Mouse (Mus musculus) right cerebral cortex, adult 2 months (tissue): ENCODE data around the gene Mrps36.
A peak's percentile ranks its signal among the peaks of the same experiment; 100 is the strongest.
"Not testable (repeated sequence)": the region's sequence is repeated elsewhere in the genome, so short reads cannot be mapped to it uniquely, and the experiment has no call there.

Experiments
- DNase-seq, 2 experiments: peaks; one replicate each; pipeline ENCODE4 v3.0.0; 2021 to 2022; ENCODE audit warnings: low spot score in 2 of 2

Gene Mrps36

DNA sequence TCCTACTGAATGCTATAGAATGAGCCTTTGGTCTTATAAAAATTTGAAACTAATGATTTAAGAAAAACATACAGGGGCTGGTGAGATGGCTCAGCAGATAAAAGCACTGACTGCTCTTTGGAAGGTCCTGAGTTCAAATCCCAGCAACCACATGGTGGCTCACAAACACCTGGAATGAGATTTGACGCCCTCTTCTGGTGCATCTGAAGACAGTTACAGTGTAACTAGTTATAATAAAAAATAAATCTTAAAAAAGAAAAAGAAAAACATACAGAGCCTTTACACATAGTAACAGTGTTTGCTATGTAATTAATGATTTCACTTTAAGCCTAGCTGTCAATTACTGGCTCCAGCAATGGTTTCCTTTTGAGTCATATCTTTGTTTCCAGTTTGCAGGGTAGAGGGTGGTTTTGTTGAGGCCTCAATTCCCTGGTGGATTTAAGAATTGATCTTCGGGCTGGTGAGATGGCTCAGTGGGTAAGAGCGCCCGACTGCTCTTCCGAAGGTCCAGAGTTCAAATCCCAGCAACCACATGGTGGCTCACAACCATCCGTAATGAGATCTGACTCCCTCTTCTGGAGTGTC is 12.9 kb downstream of the Mrps36 start:
- not testable (repeated sequence) for DNase-seq

GRCm38 (mm10) chr13:100730861-100731176 is 13.6 kb downstream of the Mrps36 start, which contains the start of gene Cdk7:
Gene Cdk7, minus strand, starts transcription at chr13:100730939.
- peak; percentile 94 to 95 for DNase-seq

GRCm38 (mm10) chr13:100730153-100730860 is 14.2 kb downstream of the Mrps36 start:
- DNase-seq = no peak

DNA sequence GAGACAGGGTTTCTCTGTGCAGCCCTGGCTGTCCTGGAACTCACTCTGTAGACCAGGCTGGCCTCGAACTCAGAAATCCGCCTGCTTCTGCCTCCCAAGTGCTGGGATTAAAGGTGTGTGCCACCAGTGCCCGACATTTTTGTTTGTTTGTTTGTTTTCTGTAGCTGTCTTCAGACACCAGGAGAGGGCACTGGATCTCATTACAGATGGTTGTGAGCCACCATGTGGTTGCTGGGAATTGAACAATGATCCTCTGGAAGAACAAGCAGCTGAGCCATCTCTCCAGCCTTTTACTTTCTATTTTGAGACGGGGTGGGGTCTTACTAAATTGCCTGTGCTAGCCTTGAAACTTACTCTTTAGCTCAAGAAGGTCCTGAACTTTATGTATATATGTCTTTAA is 15.9 kb downstream of the Mrps36 start:
- not testable (repeated sequence) for DNase-seq

DNA sequence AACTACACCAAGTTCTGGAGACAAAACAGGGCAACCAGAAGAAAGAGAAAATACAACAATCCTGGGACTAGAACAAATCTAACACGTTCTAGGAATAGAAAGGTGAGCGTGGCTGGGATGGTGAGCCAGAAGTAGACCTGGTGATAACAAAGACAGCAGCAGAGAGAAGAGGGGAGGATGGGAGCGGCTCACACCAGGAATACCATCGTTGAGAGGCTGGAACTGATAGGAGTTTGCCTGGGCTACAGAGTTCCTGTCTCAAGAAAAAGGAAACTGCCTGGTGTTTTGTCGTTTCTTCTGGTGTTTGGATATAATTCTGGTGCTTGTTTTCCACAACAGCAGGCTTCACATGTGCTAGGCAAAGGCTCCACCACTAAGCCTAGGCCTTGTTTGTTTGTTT is 16.4 kb downstream of the Mrps36 start:
- DNase-seq = no peak

- no peak for DNase-seq
Measured at GRCm38 (mm10) chr13:100725194-100725593, 19.3 kb downstream of the Mrps36 start.

DNA sequence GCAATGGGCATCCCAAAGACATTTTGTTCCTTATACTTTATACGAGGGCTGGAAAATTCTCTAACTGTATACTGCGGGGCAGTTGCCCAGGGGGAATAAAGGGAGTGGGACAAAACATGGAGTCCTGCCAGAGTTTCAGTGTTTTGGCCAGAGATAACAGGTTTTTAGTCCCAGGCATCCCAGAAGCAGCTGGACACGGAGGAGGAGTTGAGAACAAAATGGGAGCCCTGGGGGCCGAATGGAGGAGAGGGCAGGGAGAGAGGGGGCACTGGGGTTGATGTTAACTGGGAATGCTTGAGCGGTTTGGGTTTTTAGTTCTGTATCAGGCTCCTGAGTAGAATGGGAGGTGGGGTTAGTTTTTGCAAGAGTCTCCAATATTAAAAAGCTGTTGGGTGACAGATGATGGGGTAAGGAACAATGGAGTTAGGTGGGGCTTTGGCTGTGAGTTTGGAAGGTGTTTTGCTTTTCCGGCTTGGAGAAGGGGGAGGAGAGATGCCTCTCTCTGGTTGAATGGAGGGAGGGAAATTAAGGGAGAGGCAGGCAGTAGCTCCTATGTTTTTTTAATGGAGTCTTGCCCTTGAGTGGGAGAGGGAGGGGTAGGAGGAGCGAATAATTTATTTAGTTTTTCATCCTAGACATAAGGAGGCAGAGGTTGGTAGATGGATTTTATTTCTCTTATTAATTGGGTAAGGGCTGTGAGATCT is 20.3 kb downstream of the Mrps36 start:
- DNase-seq = no peak

- DNase-seq = no peak
Measured at GRCm38 (mm10) chr13:100721656-100722055, 22.8 kb downstream of the Mrps36 start.

DNA sequence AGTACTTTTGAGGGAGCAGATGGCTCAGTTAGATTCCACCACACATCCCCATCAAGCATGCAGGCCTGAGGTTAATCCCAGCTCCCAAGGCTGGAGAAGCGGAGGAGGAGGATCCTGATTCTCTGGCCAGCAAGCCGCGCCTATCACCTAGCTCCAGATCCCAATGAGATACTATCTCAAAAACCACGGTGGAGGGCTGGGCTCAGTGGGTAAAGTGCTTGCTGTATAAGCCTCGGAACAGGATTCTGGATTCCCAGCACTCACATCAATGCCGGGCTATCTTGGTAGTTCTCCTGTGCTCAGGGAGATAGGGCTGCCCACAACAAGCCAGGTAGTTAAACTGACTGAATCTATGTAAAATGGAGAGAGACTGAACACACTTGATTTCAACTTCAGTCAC is 29.0 kb downstream of the Mrps36 start:
- no peak for DNase-seq

DNA sequence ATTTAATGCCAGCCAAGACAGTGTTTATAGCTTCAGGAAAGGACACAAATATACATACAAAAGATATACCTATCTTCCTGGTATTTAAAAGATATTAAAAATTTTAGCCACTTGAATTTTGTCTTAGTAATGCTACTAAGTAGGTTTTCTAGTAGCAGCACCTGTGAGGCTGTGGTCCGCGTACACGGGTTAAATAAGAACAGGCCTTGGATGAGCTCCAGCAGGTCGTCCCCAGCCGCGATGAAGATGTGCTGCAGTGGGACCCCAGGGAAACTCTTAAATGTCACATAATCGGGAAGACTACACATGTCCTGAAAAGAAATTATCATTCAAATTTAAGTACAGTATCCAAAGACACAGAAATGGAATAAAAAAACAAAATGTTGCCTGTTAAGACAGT is 38.3 kb downstream of the Mrps36 start:
- DNase-seq = no peak

GRCm38 (mm10) chr13:100703468-100703867 is 41.0 kb downstream of the Mrps36 start:
- no peak for DNase-seq

DNA sequence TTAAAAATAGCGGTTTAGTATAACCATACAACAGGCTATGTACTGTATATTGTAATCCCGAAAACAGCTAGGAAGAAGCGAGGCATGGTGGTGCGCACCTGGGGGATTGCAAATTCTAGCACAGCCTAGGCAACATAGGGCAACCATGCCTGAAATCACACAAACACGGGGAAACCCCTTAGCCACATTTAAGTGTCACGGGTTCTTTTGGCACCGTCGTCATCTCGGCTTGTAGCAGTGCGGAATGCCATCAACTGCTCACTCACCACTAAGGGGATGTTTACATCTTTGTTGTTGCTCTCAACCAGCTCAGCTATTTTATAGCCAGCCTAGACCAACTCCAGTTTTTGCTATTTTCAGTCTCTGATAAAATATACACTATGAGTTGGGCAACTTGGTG is 45.6 kb downstream of the Mrps36 start:
- DNase-seq = no peak

GRCm38 (mm10) chr13:100697541-100697940 is 46.9 kb downstream of the Mrps36 start:
- no peak for DNase-seq

DNA sequence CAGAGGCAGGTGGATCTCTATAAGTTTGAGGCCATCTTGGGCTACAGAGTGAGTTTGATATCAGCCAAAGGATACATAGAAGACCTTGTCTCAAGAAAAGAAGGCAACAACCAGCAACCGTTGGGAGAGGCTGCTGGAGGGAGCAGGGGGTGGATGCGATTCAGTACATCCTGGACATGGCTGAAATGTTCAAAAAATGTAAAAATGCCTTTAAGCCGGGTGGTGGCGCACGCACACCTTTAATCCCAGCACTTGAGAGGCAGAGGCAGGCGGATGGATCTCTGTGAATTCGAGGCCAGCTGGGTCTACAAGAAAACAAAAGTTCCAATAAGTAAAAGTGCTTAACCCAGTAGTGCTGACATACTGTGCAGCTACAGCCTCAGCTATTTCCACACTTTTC is 56.9 kb downstream of the Mrps36 start:
- DNase-seq = no peak
